Mouse (Mus musculus): ENCODE measurements at regions not wholly inside any gene's neighbourhood (a gene's known extent, or its start where the extent isn't known, plus 50 kb on each side); places are given as distances from the start of the nearest gene placed in this dataset.

DNA sequence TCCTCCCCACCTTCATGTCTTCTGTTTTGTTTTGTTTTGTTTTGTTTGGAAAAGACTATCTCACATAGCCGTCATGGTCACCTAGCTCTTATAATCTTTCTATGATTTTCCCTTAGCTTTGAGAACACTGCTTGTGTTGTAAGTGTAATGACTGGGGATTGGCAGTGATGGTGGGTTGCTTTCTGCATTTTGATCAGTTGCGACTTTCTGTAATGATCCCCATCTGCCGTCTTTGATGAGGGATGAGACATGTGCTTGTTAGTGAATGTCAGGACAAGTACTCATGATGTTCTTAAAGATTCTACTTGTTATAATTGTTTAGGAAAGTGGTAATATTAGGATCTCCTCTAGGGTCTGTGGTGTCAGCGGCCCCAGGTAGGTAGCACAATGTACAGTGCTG is 809.4 kb downstream of the Kcnj2 start:
- TF ChIP-seq POLR2A (IDR thresholded peaks at IDR 0.05; ENCODE audit: insufficient read length, low read depth) (no peak), TCF12 (IDR thresholded peaks at IDR 0.05; ENCODE audit: insufficient read depth, poor library complexity, severe bottlenecking) (no peak), MAX (IDR thresholded peaks at IDR 0.05; ENCODE audit: low read depth) (no peak), MYOG (IDR thresholded peaks at IDR 0.05; ENCODE audit: control insufficient read depth in 1 of 3, insufficient read depth in 1 of 3, insufficient read length in 2 of 3, low read depth in 2 of 3) (no peak), E2F4 (IDR thresholded peaks at IDR 0.05; ENCODE audit: insufficient read depth) (no peak)
